Mouse (Mus musculus) heart, embryonic 15.5 days (tissue): ENCODE measurements around the gene Nod1. TPM values are rescaled to one million over a fixed set of nuclear protein-coding genes. Genes with fewer than 3 reads are reported as not detected.
"Not testable (repeated sequence)": the region's sequence is repeated elsewhere in the genome, so short reads cannot be mapped to it uniquely, and the experiment has no call there.

ENCODE experiments used
- ATAC-seq: fragments of 200-750 bp; cut with Nextera tagmentation; replicated peaks from 2 replicates; pipeline ENCODE4 v1.8.0; 2017; ENCODE audit warnings: low read depth, moderate TSS enrichment; ENCODE audit not compliant: insufficient number of reproducible peaks, insufficient read depth, low FRiP score
- H3K27ac ChIP-seq: fragments of 300-500 bp; sonication (generic); 2 replicates; pipeline ENCODE4 v1.5.1; 2015; ENCODE audit warnings: mild to moderate bottlenecking, inconsistent platforms
- H3K27me3 ChIP-seq: fragments of 300-500 bp; sonication (generic); 2 replicates; pipeline ENCODE4 v1.6.1; 2015; ENCODE audit warnings: inconsistent platforms
- H3K36me3 ChIP-seq: fragments of 300-500 bp; sonication (generic); 2 replicates; pipeline ENCODE4 v1.6.1; 2015; ENCODE audit warnings: mild to moderate bottlenecking, inconsistent platforms
- H3K4me1 ChIP-seq: fragments of 300-500 bp; sonication (generic); replicated peaks from 2 replicates; pipeline ENCODE4 v1.6.1; 2015; ENCODE audit warnings: inconsistent platforms
- H3K4me2 ChIP-seq: fragments of 300-500 bp; sonication (generic); 2 replicates; pipeline ENCODE4 v1.6.1; 2015; ENCODE audit warnings: inconsistent platforms, mild to moderate bottlenecking, moderate library complexity
- H3K4me3 ChIP-seq: fragments of 300-500 bp; sonication (generic); 2 replicates; pipeline ENCODE4 v1.5.1; 2015; ENCODE audit warnings: mild to moderate bottlenecking, inconsistent platforms
- H3K9ac ChIP-seq: fragments of 300-500 bp; sonication (generic); 2 replicates; pipeline ENCODE4 v1.6.1; 2015; ENCODE audit warnings: mild to moderate bottlenecking, inconsistent platforms
- H3K9me3 ChIP-seq: fragments of 300-500 bp; sonication (generic); replicated peaks from 2 replicates; pipeline ENCODE4 v1.6.1; 2016; ENCODE audit warnings: inconsistent platforms
- WGBS: fragments of 180-500 bp; shearing (Covaris S2); methylation state at CpG from one replicate; pipeline ENCODE4 v1.1.7; 2015; ENCODE audit warnings: mixed read lengths; 5-methylcytosine and 5-hydroxymethylcytosine counted together
- polyA plus RNA-seq: library from polyadenylated mRNA; unstranded; fragments of >200 nt; fragmentation: Nextera tagmentation; extraction: Ambion mirVana; gene quantifications from 2 replicates; pipeline ENCODE4 v1.2.1, GENCODE M21; 2015

Gene Nod1
- polyA plus RNA-seq, 1 experiment from 2014 or later, result 4.3 TPM

GRCm38 (mm10) chr6:54955949-54956348 lies 16.5 kb downstream of the Nod1 start:
- Histone ChIP-seq H3K4me1 (peaks cover 5% of the 10 kb centered on the region; the same call in 1 of the 2 replicates), H3K4me3 (no peak overlapping the region), H3K4me2 (no peak overlapping the region), H3K9me3 (no peaks in the 10 kb centered on the region), H3K36me3 (no peaks in the 10 kb centered on the region), H3K27me3 (no peaks in the 10 kb centered on the region), H3K9ac (no peak overlapping the region), H3K27ac (no peak overlapping the region)
- no peak for ATAC-seq

GRCm38 (mm10) chr6:54954659-54955414 lies 17.6 kb downstream of the Nod1 start:
- H3K27ac ChIP-seq, result peak overlapping the region; percentile 47
- WGBS, result 40% methylated on average over 10 of the region's 10 CpGs
- H3K36me3 ChIP-seq, result no peaks in the 10 kb centered on the region
- H3K4me2 ChIP-seq, result no peak overlapping the region
- no peaks in the 10 kb centered on the region for H3K9me3 ChIP-seq
- H3K27me3 ChIP-seq, result no peaks in the 10 kb centered on the region
- H3K4me3 ChIP-seq, result no peak overlapping the region
- H3K4me1 ChIP-seq, result peaks cover 5% of the 10 kb centered on the region; the same call in 1 of the 2 replicates
- H3K9ac ChIP-seq, result no peak overlapping the region
- no peak for ATAC-seq

- H3K4me1 ChIP-seq, H3K27me3 ChIP-seq, H3K9ac ChIP-seq, ATAC-seq, H3K27ac ChIP-seq, H3K4me2 ChIP-seq, H3K9me3 ChIP-seq, H3K4me3 ChIP-seq, H3K36me3 ChIP-seq: not testable (repeated sequence)
- WGBS, result 82% methylated on average over 4 of the region's 4 CpGs
Observed at GRCm38 (mm10) chr6:54953399-54953798, 19.0 kb downstream of the Nod1 start.

GRCm38 (mm10) chr6:54952542-54952941 lies 19.9 kb downstream of the Nod1 start:
- Histone ChIP-seq H3K4me3 (no peak overlapping the region), H3K27me3 (no peaks in the 10 kb centered on the region), H3K36me3 (no peaks in the 10 kb centered on the region), H3K9me3 (no peaks in the 10 kb centered on the region), H3K4me1 (peaks cover 5% of the 10 kb centered on the region; the same call in 1 of the 2 replicates), H3K9ac (no peak overlapping the region), H3K4me2 (no peak overlapping the region), H3K27ac (no peak overlapping the region)
- ATAC-seq, result no peak
- 84% methylated on average over 3 of the region's 3 CpGs for WGBS

GRCm38 (mm10) chr6:54948682-54949081 lies 23.7 kb downstream of the Nod1 start:
- H3K4me2 ChIP-seq, result no peak overlapping the region
- WGBS, result 76% methylated on average over 5 of the region's 5 CpGs
- no peak overlapping the region for H3K27ac ChIP-seq
- peaks cover 16% of the 10 kb centered on the region for H3K27me3 ChIP-seq
- no peak overlapping the region for H3K9ac ChIP-seq
- H3K36me3 ChIP-seq, result no peaks in the 10 kb centered on the region
- H3K4me1 ChIP-seq, result peaks cover 7% of the 10 kb centered on the region; the same call in 1 of the 2 replicates
- H3K9me3 ChIP-seq, result no peaks in the 10 kb centered on the region
- no peak overlapping the region for H3K4me3 ChIP-seq
- no peak for ATAC-seq

- no peak overlapping the region for H3K4me3 ChIP-seq
- H3K4me1 ChIP-seq, result peaks cover 7% of the 10 kb centered on the region; the same call in 1 of the 2 replicates
- H3K9ac ChIP-seq, result no peak overlapping the region
- peaks cover 23% of the 10 kb centered on the region for H3K27me3 ChIP-seq
- no peaks in the 10 kb centered on the region for H3K36me3 ChIP-seq
- no peak overlapping the region for H3K4me2 ChIP-seq
- H3K9me3 ChIP-seq, result no peaks in the 10 kb centered on the region
- WGBS, result 61% methylated on average over 4 of the region's 4 CpGs
- no peak overlapping the region for H3K27ac ChIP-seq
- no peak for ATAC-seq
Observed at GRCm38 (mm10) chr6:54946241-54946953, 26.0 kb downstream of the Nod1 start.

- H3K4me3 ChIP-seq, result no peak overlapping the region
- peaks cover 23% of the 10 kb centered on the region for H3K27me3 ChIP-seq
- ATAC-seq, result no peak
- H3K4me2 ChIP-seq, result no peak overlapping the region
- H3K9ac ChIP-seq, result no peak overlapping the region
- no peaks in the 10 kb centered on the region for H3K36me3 ChIP-seq
- no peaks in the 10 kb centered on the region for H3K9me3 ChIP-seq
- WGBS, result 78% methylated on average over 16 of the region's 16 CpGs
- peaks cover 8% of the 10 kb centered on the region for H3K4me1 ChIP-seq
- H3K27ac ChIP-seq, result no peak overlapping the region
Observed at GRCm38 (mm10) chr6:54944551-54944950, 27.9 kb downstream of the Nod1 start.

- ATAC-seq, result no peak
- Histone ChIP-seq H3K4me1 (peaks cover 11% of the 10 kb centered on the region), H3K36me3 (no peaks in the 10 kb centered on the region), H3K27me3 (peaks cover 23% of the 10 kb centered on the region), H3K9me3 (no peaks in the 10 kb centered on the region), H3K9ac (no peak overlapping the region), H3K4me2 (peak overlapping the region; percentile 9; the same call in 1 of the 2 replicates), H3K4me3 (no peak overlapping the region), H3K27ac (no peak overlapping the region)
- WGBS, result 52% methylated on average over 24 of the region's 24 CpGs
Observed at GRCm38 (mm10) chr6:54943753-54944152, 28.7 kb downstream of the Nod1 start.

GRCm38 (mm10) chr6:54943292-54943691 lies 29.1 kb downstream of the Nod1 start:
- Histone ChIP-seq H3K9me3 (no peaks in the 10 kb centered on the region), H3K9ac (no peak overlapping the region), H3K27ac (no peak overlapping the region), H3K4me2 (no peak overlapping the region), H3K4me3 (no peak overlapping the region), H3K36me3 (no peaks in the 10 kb centered on the region), H3K4me1 (peaks cover 11% of the 10 kb centered on the region), H3K27me3 (peaks cover 23% of the 10 kb centered on the region)
- ATAC-seq, result no peak
- 64% methylated on average over 16 of the region's 16 CpGs for WGBS

GRCm38 (mm10) chr6:54941149-54941548 lies 31.3 kb downstream of the Nod1 start:
- whole genome bisulfite sequencing, result 88% methylated on average over 6 of the region's 6 CpGs
- H3K27ac ChIP-seq, result no peak overlapping the region
- H3K9me3 ChIP-seq, result no peaks in the 10 kb centered on the region
- H3K4me3 ChIP-seq, result no peak overlapping the region
- no peaks in the 10 kb centered on the region for H3K36me3 ChIP-seq
- H3K4me1 ChIP-seq, result peaks cover 11% of the 10 kb centered on the region
- H3K4me2 ChIP-seq, result no peak overlapping the region
- ATAC-seq, result no peak
- peaks cover 23% of the 10 kb centered on the region for H3K27me3 ChIP-seq
- H3K9ac ChIP-seq, result no peak overlapping the region

GRCm38 (mm10) chr6:54940126-54940525 lies 32.3 kb downstream of the Nod1 start:
- 73% methylated on average over 7 of the region's 7 CpGs for WGBS
- peaks cover 11% of the 10 kb centered on the region for H3K4me1 ChIP-seq
- no peak overlapping the region for H3K4me3 ChIP-seq
- no peak overlapping the region for H3K9ac ChIP-seq
- no peak for ATAC-seq
- no peaks in the 10 kb centered on the region for H3K36me3 ChIP-seq
- H3K9me3 ChIP-seq, result no peaks in the 10 kb centered on the region
- peaks cover 22% of the 10 kb centered on the region for H3K27me3 ChIP-seq
- H3K27ac ChIP-seq, result no peak overlapping the region; the same call in 1 of the 2 replicates
- H3K4me2 ChIP-seq, result no peak overlapping the region
